Mouse (Mus musculus) heart, postnatal 0 days (tissue): ENCODE measurements around the gene Nmnat3.

ENCODE experiments used
- CTCF ChIP-seq: IDR thresholded peaks from 2 replicates; pipeline ENCODE4 v1.5.1; 2016; ENCODE audit warnings: antibody characterized with exemption, control low read depth, low read depth
- EP300 ChIP-seq: IDR thresholded peaks from 2 replicates; pipeline ENCODE4 v1.6.1; 2016; ENCODE audit warnings: antibody characterized with exemption, low read depth

DNA sequence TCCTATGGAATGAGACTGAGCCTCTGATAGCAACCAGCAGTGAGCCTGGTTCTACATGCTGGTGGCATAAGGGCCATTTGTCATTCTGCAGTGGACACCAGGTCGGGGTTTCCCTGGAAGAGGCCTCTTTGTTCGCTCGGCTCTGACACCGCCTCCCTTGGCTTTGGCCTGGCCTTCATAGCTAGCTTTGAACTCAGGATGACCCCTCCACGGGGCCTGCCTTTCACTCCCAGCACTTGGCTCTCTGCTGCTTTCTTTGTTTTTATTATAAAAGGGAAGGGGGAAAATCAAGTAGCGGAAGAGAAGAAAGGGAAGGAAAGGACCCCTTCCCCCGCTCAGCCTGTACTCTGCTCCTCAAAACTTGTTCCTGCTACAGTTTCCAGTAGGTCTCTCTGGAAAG is 142.6 kb downstream of the Nmnat3 start:
- TF ChIP-seq CTCF (no peak), EP300 (no peak)
